Mouse (Mus musculus): ENCODE measurements around the gene Vmn1r121.
"Not testable (repeated sequence)": the region's sequence is repeated elsewhere in the genome, so short reads cannot be mapped to it uniquely, and the experiment has no call there.

Gene Vmn1r121

GRCm38 (mm10) chr7:21098413-21098812 lies at the start of gene Vmn1r121:
Gene Vmn1r121, minus strand, starts transcription at chr7:21098513.
- not testable (repeated sequence) for DNase-seq

- DNase-seq, result not testable (repeated sequence)
Observed at GRCm38 (mm10) chr7:21134028-21134427, 35.7 kb upstream of the Vmn1r121 start, which contains the start of gene Vmn1r122. Gene Vmn1r122, minus strand, starts transcription at chr7:21134128.

- DNase-seq, result not testable (repeated sequence)
Observed at GRCm38 (mm10) chr7:21053684-21054083, 44.6 kb downstream of the Vmn1r121 start, which contains the start of gene Vmn1r120. Gene Vmn1r120, minus strand, starts transcription at chr7:21053784.
